24 mouse cellular contexts compared by ENCODE assay signal in genomic region chr13:103636595-103636994, GRCm38 (mm10).
"Had no signal": no experiment of that assay in that cellular context is flagged by ENCODE, and none has a peak within 500 bp of the region (broad histone marks: within the 10 kb centered on the region; RNA-seq: fewer than 3 reads in every experiment).

No protein-coding gene starts in this region.

- H3K9me3 ChIP-seq: hindbrain, embryonic 13.5 days; hindbrain, embryonic 15.5 days; kidney, embryonic 15.5 days; liver, embryonic 13.5 days; liver, embryonic 15.5 days had no signal

- DNase-seq: gastrocnemius, postnatal 14 days; gastrocnemius, postnatal 36 days; heart, adult 18-20 months; heart, postnatal 10 days; kidney, adult 11 months; kidney, adult 2 months; kidney, adult 9 months; kidney, postnatal 14 days; kidney, postnatal 36 days; layer of hippocampus, adult 9-11 months; layer of hippocampus, postnatal 36 days; left cerebral cortex, postnatal 4 days; liver; liver, embryonic 13.5 days had no signal

- H3K4me1 ChIP-seq: hindbrain, embryonic 13.5 days; hindbrain, embryonic 15.5 days; kidney, embryonic 15.5 days; limb, embryonic 12.5 days; liver, embryonic 13.5 days; liver, embryonic 15.5 days had no signal

- H3K27me3 ChIP-seq: hindbrain, embryonic 13.5 days; hindbrain, embryonic 15.5 days; kidney, embryonic 15.5 days; limb, embryonic 12.5 days; liver, embryonic 13.5 days; liver, embryonic 15.5 days had no signal

- H3K27ac ChIP-seq: hindbrain, embryonic 13.5 days; hindbrain, embryonic 15.5 days; hindbrain, postnatal 0 days; kidney, embryonic 15.5 days; kidney, postnatal 0 days; limb, embryonic 12.5 days; liver, embryonic 13.5 days; liver, embryonic 15.5 days had no signal

- H3K36me3 ChIP-seq: hindbrain, embryonic 13.5 days; hindbrain, embryonic 15.5 days; kidney, embryonic 15.5 days; limb, embryonic 12.5 days; liver, embryonic 13.5 days; liver, embryonic 15.5 days had no signal

- ATAC-seq: hindbrain, postnatal 0 days; intestine, embryonic 16.5 days had no signal

- H3K4me2 ChIP-seq: heart, embryonic 11.5 days; hindbrain, embryonic 13.5 days; hindbrain, embryonic 15.5 days; kidney, embryonic 15.5 days; limb, embryonic 12.5 days; liver, embryonic 11.5 days; liver, embryonic 13.5 days; liver, embryonic 15.5 days had no signal

- H3K9ac ChIP-seq: hindbrain, embryonic 13.5 days; hindbrain, embryonic 15.5 days; kidney, embryonic 15.5 days; limb, embryonic 12.5 days; liver, embryonic 13.5 days; liver, embryonic 15.5 days had no signal

- H3K4me3 ChIP-seq: hindbrain, embryonic 13.5 days; hindbrain, embryonic 15.5 days; kidney, embryonic 15.5 days; limb, embryonic 12.5 days; liver, embryonic 13.5 days; liver, embryonic 15.5 days had no signal
